Mouse (Mus musculus): Measurements from ENCODE around the gene Gm38392.

Gm38392 gene

DNA sequence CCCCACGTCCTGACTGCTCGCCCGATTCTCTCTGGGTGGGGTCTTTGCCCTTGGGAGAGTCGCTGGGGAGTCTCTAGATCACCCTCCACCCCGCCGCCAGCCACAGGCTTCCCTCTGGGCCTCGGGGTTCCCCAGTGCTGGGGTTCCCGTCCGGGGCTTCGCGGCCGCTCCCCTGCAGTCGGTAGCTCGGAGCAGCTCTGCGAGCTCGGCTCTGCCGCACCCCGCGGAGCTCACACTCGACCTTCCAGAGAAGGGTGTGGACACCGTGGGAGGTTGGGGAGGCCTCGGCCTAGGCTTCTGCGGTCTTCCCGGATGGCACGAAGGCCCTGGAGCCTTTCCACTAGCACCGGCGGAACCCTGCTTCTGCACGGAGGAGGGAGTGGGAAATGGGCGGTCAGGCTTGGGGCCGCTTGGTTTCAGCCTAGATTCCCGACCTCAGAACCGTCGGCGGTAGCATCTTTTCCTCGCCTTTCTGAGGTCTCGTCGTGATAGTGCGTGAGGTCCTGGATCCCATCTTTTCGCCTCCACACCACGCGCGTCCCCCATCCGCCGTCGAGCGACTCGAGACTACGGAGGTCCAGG is 71.9 kb downstream of the Gm38392 start:
- DNase-seq = peak; percentile 71 to 73

DNA sequence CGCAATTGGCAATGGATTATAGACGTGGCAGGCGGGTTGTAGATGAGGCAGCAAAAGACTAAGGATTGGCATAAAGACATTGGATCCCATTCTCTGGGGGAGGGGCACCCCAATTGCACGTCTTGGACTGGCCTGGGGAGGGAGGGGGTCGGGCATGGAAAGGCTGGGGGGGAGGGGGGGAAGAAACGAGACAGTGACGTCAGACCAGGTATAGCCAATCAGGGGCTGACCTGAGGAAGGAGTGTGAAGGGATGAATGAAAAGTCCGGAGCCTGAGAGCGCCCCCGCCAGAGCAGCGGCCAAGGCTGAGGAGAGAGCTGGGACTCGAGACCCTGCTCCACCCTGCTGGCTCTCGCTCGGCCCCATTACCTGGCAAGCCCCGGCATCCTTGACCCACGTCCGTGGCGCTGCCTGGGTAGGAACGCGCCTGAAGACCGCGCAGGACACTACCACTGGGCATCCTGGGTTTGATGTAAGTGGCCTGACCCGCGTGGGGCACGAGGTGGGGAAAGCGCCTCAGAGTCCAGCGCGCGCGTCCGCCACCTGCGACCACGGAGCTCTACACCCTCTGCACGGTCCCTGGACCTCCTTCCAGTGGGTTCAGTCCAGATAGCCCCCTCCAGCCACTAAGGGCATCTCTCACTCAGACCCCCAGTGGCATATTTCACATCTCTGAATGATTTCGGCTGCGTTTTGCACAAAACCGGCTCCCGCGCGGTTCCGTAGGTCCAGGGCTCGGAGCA is 72.6 kb downstream of the Gm38392 start:
- peak; percentile 93 to 94 for DNase-seq

DNA sequence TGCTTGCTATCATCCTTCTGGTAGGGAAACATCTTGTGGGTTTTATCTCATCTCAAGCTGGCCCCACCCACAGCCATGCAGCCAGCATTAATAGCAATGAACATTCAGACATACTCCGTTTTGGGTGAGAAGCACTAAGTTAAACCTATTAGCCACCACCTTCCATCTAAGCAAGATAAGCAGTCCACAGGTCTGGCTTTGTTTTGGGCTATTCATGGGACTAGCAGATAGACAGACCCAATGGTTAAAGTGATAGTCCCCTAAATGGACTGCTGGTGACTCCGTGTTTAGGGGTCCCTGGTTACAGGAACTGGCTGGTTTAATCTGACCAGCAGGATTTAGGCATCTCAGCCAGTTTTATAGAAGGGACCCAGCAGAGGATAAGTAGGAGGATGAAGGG is 74.0 kb downstream of the Gm38392 start:
- DNase-seq = peak in 1 of 2 experiments; percentile 39

DNA sequence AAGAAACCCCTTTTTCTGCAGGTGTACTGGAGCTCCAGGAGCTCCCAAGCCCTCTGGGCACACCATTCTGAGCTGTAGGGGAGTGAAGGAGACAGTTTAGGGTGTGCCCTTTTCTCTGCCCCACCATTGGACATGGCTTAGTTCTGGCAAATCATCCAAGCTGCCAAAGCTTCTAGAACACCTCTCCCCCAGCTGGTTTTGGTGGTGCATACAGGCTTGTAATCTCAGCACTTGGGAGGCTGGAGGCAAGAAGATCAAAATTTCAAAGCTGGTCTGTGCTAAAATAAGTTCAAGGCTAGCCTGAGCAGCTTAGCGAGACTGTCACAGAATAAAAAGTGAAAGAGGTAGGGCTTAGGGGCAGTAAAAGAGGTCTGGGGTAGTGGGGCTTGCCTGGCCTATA is 74.7 kb downstream of the Gm38392 start:
- peak; percentile 15 for DNase-seq

DNA sequence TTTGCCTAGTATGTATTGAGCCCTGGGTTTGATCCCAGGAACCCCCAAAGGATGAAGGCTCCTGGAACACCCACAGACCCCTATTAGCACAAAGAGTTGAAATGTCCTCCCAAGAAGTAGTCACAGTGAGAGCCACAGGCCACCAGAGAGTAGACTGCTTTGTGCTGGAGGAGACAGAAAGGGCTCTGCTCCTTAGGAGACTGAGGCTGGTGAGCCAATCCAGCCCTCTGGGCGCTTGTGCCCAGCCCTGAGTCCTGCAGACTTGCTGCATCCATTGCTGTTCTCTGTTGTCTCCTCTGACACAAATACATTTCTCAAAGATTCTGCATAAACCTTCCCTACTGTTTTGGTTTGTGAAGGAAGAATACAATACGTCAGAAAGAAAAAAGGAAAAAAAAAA is 76.1 kb downstream of the Gm38392 start:
- DNase-seq = peak in 1 of 2 experiments; percentile 17

DNA sequence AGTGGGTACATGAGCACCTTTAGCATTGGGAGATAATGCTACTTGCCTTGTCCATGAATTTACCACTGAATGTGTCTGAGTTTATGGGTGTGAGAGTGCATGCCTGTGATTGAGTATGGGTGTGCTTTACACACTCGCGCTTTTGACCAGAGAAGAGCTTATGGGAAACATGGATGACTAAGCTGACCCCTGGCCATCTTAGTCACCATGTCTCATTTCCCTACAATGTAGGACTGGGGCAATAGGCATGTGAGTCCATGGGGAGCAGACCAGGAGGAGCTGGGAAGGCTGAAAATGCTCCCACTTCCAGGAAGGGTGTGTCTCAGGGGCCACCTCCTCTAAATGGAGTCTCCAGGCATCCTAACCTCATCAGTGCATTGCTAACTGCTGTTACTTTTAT is 76.9 kb downstream of the Gm38392 start:
- DNase-seq = no peak

DNA sequence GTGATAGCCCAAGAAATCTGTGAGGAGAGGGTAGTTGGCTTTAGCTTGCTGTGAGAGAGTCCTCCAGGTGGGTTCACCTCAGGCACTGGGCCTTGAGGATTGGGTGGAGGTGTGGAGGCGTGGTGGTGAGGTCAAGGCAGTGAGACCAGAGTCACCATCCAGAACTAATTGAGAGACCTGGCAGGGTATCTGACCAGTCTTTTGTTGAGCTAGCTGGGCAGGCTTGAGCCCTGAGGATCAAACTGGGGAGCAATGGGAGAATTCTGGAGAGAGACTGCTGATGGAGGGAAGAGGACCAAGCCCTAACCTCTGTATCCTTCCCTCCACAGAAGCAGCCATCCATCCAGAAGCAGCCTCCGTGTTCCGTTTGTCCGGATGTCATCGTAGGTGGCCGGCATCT is 77.7 kb downstream of the Gm38392 start:
- peak; percentile 22 to 39 for DNase-seq

DNA sequence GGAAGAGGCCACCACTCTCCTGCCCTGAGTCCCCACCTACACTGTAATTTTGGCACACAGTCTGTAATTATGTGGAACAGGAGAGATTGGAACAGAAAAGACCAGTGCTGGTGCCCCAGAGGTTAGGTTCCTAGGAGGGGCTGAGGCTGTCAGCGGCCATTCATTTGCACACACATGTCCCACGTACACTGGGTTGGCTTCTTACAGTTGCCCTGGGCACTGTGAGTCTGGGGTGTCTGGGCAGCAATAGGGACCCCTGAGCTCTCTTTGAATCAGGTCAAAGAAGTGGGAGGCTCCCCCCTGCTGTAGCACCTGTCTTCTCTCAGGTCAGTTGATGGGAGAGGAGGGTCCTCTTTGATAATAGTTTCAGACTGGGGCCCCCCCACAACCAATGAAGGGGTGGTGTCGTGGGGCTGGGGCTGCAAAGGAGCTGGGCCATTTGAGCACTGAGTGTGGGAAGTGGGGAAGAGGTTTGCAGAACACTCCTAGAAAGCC is 78.7 kb downstream of the Gm38392 start:
- DNase-seq = peak; percentile 28 to 31

DNA sequence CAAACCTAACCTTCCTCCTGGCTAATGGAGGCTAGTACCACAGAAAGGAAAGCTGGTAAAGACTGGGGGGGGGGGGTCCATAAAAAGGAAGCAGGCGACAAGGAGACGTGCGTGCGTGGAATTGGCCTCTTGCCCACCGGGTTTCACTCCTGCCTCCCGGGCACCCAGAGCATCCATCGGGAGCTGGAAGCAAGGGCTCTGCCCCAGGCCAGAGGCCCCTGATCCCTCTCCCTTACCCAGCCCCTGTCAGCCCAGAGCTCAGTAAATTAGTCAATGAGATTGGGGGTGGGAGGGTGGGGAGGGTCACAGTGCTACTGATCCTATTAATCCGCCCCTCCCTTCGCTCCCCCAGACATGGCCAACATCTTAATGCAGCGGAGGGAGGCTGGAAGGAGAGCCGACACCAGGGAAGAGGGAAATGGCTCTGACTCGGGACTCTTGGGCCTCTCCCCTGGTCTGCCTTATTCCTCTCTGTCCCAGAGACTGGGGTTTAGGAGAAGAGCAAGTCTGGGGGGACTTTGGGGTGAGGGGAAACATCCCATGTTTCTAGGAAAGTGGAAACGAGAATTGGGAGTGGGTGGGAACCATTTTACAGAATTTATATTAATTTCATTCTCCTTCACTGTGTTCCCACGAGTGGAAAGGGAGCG is 79.4 kb downstream of the Gm38392 start:
- DNase-seq = peak; percentile 62 to 74

DNA sequence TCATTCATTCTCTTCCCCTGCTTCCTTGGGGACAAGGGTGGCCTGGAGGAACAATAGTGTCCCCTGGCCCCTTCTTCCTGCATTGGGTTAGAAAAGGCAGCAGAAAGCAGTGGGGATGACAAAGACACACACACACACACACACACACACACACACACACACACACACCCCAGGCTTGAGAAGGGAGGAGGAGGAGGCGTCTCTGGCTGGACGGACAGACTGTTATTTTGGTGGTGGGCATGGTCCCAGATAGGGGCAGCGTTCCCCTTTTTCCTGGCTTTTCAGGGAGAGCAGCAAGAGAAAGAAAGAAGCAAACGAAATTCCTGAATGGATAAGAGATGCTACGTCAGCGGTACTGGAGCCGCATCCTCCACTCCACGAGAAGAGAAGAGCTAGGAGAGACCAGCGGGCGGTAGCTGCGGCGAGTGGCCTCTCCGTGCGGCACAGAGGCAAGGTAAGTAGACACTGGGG is 80.1 kb downstream of the Gm38392 start:
- DNase-seq = peak; percentile 77 to 81

DNA sequence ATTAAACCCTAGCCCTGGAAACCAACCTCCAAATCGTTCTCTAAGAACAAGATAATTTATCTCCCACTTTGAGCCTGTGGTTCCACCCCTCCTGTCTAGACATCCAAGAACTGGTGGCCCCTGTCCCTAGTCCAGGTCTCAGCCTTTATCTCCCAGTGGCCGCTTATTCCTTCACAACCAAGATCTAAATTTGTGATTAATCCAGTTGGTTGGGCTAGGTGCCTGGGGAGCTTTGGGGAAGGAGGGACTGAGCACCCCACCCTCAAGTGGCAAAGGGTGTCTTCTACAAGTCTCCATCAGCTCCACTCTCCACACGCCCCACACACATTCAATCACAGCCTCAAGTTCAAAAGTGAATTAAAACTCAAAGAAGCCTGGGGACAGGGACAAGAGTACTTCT is 80.5 kb downstream of the Gm38392 start:
- peak in 1 of 2 experiments; percentile 29 for DNase-seq

DNA sequence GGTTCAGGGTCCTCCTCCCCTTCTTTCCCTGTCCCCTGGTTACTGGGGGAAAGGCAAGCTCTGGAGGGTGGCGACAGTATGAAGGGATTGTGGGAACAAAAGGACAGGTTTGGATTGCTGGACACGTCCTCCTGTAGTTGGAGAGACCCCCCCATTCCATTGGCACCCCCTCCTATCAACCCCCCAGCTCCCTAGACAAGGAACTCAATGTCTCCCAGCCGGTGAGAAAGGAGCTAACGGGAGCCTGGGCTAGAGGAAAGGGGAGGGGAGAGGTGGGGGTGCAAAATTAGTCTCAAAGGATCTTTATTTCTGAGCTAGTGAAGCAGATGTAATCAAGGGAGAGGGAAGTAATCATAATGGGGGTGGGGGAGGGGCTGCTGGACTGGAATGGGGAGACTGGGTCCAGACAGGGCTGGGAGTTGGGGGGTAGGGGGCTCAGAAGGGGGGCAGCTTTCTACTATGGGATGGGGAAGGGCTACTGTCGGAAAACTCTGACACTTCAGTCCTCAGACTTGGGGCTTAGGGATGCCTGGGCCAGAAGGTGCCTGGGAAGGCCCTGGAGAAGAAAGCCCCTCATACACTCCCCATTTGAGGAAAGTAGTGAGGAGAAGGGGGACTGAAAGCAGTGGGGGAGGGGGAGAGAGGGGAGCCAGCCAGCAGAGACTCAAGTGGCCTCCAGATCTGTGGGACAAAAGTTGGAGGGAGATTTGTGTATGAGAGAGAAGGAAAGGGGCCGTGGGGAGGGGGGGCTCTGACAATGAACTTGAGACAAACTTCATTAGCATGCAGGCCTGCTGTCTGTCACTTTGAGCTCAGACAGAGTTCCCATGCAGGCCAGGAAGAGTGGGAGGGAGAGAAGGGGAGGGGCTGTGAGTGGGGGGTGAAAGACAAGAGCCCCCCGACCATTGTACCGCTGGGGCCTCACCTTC is 81.2 kb downstream of the Gm38392 start:
- DNase-seq = peak; percentile 27 to 42

DNA sequence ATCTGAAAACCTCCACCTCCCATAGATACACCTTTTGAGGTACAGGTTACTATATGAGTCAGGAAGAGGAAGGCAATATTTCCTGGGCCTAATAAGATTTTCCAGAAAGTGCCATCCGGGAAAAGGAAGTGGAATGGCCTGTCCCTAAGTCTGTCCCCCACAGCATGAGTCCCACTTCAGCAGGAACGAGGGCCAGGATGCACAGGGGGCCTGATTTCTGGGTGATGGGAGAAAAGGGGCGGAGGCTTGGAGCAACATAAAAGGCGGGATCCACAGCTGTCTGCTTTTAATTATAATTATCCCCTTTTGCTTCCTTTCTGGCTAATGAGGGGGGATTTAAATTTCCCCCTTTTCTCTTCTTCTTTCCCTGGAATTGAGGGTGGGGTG is 81.8 kb downstream of the Gm38392 start:
- no peak for DNase-seq

DNA sequence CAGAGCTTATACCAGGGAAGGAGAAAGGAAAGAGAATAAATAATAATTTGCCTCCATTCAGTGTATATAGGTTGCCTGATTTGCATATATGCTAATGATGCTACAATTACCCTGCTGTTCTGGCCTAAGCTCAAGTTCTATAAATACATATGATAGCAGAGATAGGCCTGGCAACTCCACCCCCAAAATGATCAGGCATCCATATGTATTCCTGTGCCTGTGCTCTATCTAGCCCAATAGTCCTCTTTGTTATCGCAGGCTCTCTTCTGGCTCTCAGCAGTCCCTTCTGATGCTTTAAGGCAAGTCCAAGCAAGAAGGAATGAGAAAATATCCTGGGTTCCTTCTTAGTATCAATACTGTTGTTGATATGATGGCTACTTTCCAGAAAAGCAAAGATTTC is 82.3 kb downstream of the Gm38392 start:
- DNase-seq = no peak

DNA sequence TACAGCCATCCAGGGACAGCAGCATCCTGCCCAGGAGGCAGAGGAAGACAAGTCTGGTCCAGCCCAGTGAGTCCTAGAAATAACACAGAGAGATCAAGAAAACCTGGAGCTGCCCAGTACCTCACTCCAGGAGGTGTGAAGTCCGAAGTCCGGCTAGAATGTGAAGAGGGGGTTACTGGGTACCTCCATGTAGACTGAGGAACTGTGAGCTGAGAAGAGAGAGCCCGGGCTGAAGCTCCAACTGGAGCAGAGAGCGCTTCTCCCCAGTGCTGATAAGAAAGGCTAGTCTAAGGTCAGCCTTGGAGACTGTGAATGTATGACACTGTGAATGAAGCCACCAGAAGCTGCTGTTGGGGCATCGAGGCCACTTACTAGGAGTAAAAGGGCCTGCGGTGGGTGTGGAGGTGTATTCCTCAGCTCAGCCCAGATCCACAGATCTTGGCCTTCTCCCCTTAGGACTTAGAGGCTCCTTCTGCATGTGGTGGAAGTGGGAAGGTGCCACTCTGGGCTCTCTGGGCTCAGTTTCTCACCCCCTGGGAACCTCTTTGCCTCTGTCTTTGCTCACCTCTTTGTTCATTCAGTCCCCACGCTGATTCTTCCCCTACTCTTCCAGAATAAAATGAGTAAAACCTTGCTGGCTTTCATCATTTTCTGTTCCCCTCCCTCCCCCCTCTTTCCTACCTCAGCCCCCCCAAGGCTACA is 82.9 kb downstream of the Gm38392 start:
- peak in 1 of 2 experiments; percentile 41 for DNase-seq

DNA sequence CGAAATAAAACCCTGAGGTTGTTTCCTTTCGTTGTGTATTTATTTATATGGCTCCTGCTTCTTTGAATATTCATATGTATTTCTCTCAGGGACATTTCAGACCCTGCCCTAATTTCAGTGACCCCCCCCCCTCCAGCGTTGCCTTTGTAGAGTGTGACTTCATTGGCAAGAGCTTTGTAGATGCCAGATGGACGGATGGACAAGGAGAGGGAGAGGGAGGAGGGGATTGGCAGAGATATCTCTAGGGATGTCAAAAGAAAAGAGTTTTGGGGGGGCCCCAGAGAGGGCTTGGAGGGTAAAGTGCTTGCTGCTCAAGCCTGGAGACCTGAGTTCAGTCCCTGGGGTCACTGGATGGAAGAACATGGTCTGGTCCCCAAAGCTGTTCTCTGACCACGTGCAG is 83.6 kb downstream of the Gm38392 start:
- DNase-seq = peak in 1 of 2 experiments; percentile 49

DNA sequence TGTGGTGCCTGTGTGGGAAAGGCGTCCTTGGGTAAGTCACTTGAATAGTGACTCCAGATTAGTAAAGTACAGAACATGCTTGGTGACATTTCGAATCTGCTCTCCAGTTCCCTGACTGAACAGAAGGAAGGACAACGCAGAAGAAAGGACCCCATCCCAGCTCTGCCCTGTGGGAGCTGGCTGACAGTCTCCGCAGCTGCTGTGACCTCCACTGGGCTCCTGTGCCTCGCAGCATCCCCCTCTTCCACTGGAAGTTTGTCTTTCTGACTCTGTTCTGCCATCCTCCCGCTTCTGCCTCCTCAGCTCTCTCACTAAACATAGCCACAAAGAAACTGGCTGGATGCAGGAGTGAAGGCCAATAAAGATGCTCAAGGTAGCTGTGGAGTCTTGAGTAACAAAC is 84.0 kb downstream of the Gm38392 start:
- peak in 1 of 2 experiments; percentile 37 for DNase-seq

DNA sequence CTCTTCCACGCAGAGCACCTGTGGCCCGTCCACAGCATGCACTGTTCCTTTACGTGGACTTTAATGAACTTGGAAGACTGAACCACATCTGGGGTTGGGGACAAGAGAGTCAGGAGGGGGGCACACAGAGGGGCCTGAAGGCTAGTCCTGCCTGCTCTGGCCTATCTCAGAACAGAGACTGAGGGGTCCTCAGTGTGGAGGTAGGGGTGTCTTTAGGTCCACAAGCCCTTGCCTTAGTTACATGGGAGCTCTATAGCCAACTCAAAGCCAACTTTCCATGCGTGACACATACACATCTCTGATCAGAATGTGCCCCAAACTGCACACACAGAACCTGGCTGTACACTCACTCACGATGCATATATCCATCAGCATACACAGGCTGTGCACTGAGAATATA is 85.4 kb downstream of the Gm38392 start:
- no peak for DNase-seq

DNA sequence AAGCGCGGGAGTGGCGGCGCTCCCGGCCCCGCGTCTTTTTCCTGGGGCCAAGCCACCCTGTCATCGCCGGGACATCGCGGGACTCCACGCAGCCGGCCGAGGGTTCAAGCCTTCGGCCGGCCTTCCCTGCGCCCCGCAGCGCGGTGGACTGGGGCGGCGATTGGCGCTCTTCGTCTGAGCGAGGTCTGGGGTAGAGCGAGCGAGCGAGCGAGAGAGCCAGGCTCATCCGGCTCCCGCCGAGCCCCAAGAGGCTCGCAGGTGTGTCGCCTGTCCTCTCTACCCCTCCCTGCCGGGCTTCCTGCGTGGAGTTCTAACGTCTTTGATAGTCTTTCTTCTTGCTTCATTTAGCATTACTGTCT is 86.1 kb downstream of the Gm38392 start:
- DNase-seq = peak in 1 of 2 experiments; percentile 66

DNA sequence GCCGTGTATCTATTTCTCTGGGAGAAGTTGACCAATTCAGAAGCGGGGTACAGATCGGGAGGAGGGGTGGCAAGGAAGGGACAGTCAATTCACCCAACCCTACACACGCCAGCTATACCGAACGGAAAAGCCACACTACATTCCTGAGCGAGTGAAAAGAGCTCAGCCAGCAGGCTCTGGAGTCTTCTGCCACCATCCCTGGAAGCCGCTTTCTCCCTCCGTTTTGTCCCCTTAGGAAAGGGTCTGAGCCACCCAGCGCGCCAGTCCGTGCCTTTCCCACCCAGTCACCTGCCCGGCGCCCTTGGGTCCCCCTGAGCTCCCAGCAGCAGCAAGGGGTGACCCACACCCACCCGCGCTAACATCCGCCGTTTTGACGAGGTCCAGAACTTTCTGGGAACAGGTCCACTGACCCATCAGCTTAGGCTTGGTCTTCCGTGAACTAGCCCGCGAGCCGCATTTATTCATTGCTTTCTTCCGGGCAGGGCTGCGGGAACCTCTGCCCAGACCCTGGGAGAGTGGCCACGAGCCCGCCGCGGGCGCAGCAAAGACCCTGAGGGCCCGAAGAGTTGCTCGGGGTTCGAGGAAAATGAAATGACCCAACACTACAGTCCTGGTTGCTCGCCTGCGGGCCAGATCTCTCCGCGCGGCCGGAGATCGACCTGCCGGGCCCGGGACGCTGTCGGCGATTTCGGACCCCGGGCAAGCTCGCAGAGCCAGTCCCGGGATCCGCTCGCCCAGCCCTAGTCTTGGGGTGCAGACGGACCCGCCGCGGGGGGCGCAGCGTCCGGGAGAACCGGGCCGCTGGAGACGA is 86.6 kb downstream of the Gm38392 start:
- DNase-seq = peak; percentile 64 to 68

DNA sequence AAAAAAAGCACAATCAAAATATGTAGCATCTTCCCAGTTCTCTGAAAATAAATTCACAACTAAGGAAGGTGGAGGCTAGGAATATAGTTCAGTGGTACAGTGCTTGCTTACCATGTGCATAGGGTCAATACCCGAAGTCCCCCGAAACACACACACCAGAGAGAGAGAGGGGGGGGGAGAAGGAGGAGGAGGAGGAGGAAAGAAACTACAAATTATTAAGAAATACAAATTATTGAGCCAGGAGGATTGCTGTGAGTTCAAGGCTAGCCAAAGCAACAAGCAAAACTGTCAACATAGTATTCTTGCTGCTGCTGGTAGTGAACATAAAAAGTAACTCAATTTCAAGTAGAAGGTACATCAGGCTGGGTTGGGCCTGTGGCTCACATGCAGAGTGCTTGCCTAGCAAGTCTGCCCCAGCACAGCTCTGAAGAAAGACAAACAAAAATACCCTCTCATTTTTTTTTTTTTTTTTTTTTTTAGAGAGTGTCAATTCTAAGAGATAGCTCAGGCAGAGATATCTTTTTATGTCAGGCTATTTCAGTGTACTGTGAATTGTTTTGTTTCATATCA is 87.4 kb downstream of the Gm38392 start:
- DNase-seq = no peak
